Mouse (Mus musculus): ENCODE measurements around the gene Slc9a3r1.

- TF ChIP-seq CTCF (IDR thresholded peaks at IDR 0.05) (peak; percentile 48), EP300 (IDR thresholded peaks at IDR 0.05) (no peak)
Measured at GRCm38 (mm10) chr11:115163568-115164150, 518 bp downstream of the Slc9a3r1 start.

Measured in lung, postnatal 0 days (tissue).